Mouse (Mus musculus) CD4-positive, CD25-positive, alpha-beta regulatory T cell, adult 2 months (primary cell): ENCODE results near the gene Ndrg2.
A peak's percentile ranks its signal among the peaks of the same experiment; 100 is the strongest.

Source experiments
- DNase-seq: peaks from one replicate; pipeline ENCODE4 v3.0.0-alpha.2; 2012; ENCODE audit warnings: low read depth, low spot score

The Ndrg2 gene

DNA sequence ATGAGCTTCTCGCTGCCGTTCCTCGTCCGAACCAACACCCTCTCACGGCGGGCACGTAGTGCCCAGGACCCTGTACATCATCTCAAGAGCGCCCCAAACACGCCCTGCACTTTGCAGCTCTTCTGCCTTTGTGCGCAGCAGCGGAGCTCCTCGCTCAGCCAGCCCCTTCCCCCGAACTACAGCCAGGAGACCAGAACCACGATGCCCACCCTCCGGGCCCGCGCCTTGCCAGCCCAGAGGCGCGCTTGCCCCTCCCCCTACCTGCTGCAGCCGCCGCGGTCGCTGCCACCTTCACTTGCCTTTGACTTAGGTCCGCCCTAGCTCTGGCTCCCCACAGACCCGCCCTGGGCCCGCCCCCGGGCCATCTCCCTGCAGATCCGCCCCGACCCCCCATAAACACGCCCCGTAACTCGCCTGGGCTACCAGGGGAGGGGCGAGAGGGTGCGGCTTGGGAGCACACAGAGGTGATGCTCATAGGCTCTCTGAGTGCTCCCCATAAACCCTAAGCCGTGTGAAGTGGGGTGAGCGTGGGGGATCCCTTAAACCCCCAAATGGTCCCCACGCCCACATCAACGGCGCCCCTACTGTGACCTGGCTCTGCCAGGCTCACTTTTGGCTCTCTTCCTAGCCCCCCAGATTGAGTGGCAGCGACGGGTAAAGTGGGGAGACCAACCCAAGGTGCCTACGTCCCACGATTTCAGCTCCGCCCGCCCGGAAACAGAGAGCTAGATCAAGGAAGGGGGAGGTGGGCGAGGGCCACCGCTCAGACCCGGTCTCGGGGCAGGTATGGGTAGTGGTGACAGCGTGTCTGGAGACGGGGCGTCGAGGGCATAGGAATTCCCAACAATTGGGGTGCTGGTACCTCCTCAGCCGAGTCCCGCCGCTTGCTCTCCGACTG lies 647 bp downstream of the Ndrg2 start:
- DNase-seq, result peak; percentile 97

DNA sequence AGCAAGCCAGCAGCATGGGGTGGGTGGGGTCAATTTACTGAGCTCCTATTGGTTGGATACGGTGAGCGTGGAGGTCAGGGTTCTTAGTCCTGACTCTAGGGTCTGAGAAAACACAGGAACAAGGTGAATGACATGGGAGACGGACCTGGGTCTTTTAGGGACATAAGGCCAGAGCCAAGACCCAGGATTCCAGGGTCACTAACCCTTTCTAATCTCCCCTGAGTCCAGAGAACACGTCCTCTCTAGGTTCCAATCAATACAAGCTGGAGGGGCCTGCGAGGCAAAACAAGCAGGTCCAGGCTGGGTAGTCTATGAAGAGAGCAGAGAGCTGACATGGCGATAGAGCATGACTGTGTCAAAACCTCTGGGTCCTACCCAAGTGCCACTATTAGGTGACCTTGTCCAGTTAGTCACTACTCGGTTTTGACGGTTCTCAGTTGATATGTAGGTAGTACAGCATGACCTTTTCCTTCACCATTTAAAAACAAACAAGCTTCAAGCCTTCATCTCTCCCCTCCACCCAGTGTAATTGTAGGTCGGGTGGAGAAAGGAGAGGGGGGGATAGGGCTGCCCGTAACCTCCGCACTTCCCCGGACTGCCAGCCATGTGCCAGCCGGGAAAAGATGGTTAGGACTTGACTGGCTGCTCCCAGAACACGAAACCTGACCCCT lies 1.4 kb downstream of the Ndrg2 start:
- peak; percentile 28 for DNase-seq

DNA sequence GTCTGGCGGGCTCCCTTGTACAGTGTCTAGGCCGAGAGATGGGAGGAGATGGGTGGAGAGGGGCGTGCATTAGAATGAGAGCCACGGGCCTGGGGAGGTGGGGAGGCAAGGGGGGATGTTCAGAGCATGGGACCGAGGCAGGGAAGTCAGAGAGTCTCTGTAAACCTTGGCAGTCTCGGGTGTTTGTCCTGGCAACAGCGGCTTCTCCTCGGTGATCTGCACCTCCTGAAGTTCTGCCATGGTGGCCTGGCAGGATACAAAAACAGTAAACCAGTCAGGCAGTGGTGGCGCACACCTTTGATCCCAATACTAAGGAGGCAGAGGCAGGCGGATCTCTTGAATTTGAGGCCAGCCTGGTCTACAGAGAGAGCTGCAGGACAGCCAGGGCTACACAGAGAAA lies 2.7 kb downstream of the Ndrg2 start:
- DNase-seq, result no peak

DNA sequence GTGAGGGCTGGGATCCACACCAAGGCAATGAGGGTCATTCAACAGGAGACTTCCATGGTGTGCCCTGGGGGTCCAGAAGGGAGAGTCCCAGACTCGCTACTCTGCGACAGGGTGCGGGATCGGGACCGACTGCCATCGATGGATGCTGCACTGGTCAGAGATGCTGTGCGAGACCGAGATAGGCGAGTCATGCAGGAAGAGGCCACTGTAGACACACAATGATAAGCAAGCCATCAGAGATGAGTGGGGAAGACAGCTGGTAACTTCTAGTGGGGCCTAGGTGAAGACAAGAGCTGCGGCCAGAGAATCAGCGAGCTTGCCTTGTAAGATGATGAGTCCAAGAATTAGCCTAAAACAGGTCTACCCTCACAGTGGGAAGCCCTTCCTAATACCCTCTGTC lies 7.9 kb downstream of the Ndrg2 start:
- DNase-seq, result no peak

DNA sequence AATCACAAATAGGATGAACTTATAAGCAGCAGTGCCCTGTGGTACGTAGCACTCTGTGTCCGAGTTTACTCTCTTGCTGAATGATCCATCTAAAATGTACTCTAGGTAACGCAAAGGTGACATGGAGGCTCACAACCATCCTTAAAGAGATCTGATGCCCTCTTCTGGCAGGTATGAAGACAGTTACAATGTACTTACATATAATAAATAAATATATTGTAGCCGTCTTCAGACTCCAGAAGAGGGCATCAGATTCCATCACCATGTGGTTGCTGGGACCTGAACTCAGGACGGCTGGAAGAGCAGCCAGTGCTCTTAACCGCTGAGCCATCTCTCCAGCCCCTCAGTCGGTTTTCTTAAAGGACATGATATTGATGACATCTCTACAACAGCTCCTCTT lies 9.3 kb downstream of the Ndrg2 start:
- peak; percentile 62 for DNase-seq

DNA sequence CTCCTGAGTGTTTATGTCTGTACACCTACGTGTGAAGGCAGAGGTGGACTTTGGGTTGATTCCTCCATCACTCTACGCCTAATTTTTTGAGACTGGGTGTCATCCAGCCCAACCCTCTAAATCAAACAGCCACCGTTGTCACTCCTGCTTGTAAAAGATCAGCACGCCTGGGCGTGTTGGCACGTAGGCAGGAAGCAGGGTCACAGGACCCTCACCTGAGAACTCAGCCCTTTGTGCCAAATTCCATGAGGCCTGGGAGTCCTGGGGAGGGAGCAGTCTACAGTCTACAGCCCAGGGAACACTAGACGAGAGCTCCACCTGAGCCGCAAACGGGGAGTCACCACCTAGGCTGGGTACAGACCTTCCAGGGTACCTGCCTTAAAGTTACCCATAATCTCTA lies 10.2 kb downstream of the Ndrg2 start:
- DNase-seq, result no peak

DNA sequence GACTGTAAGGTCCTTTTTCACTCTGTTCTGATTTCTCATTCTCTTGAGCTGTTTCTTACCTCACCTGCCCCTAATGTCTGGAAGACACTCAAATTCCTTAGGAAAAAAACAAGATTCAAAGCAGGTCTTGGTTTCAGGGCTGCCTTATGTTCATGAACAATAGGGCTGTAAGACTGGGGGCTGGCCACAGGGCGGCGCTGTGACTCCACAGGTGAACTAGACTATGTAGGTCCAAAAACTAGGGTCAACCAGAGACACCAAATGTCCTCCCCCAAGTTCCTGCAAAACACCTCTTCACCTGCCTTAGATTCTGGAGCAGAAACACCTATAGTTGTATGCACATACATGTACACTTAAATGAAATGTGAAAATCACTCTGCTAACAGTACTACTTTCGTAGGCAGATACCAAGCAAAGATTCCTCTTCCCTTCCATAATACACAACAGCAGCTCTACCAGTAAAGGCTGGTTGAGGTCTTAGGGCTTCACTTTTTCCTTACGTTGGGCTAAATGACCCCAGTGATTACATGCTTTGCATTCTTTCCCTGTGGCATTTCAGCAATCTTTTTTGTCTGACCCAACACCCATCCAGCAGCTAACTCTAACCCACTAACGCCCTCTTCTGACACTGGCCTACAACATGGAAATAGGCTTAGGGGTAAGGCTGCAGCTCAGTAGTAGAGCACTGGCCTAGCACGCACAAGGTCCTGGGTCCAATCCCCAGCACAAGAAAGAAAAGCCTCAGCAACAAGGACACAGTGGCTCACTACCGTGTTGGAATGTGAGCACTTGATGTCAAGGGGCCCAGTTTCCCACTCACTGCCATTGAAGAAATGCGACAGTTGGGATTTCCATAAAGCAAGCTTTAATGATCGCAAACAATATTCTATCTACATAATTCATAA lies 10.9 kb downstream of the Ndrg2 start:
- DNase-seq, result peak; percentile 85

DNA sequence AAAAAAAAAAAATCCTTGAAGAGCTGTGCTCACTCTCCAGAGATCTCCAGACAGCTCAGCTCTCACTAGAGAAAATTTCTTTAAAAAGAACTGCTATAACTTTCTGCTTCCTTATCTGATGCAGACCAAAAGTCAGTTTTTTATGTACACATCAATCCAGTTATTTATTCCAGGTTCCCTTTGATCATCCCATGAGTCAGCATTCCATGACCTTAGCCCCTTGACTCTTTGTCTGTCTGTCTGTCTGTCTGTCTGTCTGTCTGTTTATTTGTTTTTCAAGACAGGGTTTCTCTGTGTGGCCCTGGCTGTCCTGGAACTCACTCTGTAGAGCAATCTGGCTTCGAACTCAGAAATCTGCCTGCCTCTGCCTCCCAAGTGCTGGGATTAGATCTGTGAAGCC lies 14.6 kb downstream of the Ndrg2 start:
- DNase-seq, result no peak

DNA sequence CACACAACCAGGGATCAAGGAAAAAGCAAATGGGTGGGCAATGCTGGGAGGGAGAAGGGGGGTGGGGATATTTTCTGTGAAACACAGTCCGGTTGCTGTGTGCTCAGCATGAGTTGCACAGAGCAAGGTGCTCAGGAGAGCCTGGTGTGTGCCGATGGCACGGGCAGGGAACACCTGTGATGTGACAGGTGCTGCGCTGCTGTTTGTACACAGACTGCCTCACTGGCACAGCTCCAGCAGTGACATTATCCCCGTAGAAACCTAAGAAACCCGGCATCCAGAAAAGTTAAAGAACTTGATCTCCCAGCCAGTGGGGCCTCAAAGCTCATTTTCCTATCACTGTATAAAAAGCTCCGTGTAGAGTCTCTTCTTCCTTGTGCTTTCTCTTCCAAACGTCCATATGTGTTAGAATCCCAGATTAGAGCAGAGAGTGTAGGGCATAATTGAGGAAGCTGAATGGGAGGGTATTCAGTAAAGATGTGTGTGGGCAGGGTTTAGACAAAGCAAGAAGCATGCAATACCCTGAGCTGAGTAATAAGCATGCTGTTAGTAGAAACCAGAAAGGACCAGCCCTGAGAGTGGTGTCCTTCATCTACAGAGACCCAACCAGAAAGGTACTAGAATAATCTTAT lies 17.3 kb downstream of the Ndrg2 start:
- no peak for DNase-seq

DNA sequence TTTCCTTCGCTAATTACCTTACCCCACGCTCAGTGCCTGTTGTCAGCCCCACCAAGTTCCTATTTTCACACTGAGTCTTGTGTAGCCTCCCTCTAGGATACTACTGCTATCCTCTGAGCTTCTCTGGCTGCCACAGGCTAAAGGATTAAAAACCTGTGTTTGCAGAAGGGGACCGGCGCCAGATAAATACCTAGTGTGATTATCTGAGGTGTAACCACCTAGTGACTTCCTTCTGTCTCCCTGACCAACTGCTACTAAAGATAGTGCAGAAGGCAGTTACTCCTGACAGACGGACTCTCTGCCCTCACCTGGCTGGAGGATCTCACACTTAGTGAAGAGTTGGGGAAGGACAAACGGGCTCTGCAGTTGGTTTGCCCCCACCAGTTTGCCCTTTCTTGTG lies 17.9 kb downstream of the Ndrg2 start:
- no peak for DNase-seq

DNA sequence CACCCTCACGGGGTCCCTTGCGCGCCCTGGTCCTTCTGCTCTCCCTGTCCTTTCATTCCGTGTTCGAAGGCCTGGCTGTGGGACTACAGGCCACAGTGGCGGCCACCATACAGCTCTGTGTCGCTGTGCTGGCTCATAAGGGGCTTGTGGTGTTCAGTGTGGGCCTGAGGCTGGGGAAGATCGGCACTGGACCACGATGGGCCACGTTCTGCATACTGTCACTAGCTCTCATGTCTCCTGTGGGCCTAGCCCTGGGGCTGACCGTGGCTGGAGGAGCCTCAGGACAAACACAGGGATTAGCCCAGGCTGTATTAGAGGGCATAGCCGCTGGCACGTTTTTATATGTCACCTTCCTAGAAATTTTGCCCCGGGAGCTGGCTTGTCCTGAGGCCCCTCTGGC lies 18.9 kb downstream of the Ndrg2 start:
- no peak for DNase-seq

DNA sequence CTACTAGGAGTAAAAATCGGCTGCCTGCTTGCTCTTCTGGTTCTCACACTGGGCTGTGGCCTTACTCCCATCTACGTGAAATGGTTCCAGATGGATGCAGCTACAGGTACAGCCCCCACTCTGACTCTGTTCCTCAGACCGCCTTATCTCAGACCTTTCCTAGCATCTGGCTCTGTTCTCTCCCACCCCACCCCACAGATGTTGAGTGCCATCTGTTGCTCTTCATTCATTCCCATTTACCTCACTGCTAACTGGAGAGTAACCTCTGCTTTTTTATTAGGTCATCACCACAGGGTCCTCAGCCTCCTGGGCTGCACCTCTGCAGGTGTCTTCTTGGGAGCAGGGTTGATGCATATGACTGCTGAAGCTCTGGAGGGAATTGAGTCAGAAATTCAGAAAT lies 20.1 kb downstream of the Ndrg2 start:
- no peak for DNase-seq

DNA sequence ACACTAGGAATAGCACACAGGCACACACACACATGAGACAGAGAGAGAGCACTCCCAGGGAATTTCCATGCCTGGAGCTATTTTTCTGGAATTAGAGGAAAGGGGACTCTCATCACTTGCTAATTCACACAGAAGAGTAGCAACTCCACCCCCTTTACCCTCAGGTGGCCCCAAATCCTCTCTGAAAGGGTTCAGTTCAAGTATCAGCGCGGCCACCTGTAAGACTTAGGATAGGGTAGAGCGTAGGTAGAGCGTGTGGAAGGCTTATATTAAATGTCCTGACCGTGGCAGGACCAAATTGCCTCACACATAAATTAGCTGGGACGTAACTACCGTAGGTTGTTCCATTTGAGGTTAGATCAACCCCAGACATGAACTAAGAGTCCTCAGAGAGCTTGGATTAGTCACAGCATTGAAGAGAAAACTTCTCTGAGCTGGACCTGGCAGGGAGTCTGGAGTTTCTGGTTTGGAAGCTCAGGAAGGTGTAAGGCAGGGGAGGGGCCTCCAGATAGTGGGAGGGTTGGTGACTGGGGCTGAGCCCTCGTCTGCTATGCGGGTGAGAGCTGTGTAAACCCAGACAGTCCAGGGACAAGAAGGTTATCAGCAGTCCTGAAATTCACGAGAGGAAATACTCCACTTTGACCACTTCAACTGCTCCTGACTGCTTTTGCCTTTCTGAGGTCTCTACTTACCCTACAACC lies 20.7 kb downstream of the Ndrg2 start:
- DNase-seq, result peak; percentile 23

DNA sequence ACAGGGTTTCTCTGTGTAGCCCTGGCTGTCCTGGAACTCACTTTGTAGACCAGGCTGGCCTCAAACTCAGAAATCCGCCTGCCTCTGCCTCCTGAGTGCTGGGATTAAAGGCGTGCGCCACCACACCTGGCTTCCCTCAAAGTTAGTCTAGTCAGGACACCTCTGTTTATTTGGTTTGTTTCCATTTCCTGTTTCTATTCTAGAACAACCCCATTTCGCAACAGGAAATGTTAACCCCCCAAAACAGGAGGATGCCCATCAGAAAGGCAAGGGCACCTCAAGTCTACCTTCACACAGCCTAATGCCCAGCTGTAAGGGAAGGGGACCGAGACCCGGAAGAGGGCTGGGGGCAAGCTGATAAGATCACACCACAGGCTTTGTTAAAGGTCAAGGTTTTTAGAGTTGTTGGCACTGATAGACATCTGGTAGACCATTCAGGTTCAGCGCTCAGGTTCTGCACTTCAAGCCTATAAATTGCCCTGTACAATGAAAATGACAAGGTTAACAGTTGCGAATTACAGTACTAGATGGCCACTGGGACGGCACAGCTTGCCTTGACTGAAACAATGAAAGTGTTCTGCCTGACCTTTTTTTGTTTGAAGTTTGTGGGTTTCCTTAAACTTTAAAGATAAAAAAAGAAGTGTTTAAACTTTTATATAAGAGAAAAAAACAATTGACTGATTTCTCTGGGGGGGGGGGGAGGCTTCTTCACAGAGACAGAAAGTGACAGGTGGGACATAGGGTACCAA lies 21.6 kb downstream of the Ndrg2 start, which contains the start of gene Slc39a2:
TSS of gene Slc39a2 (plus strand) at position 699 of the 749 bp plus-strand sequence.
- peak; percentile 54 for DNase-seq

DNA sequence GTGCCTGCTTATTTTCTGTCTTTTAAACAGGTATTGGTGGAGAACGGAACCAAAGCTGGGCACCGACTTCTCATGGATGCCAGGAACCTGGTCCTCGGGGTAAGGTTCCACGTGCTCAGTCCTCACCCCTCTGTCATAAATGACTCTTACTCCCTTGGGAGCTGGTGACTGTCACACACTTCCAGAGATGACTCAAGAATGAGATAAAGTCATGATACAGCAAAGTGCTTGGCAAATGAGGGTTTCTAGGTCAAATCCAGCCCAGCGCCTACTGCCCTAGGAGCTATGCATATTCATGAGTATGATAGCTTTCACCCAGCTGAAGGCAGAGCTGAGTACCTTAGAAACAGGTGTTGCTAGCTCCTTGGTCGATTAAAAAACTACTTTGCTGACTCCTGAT lies 24.1 kb downstream of the Ndrg2 start:
- no peak for DNase-seq

DNA sequence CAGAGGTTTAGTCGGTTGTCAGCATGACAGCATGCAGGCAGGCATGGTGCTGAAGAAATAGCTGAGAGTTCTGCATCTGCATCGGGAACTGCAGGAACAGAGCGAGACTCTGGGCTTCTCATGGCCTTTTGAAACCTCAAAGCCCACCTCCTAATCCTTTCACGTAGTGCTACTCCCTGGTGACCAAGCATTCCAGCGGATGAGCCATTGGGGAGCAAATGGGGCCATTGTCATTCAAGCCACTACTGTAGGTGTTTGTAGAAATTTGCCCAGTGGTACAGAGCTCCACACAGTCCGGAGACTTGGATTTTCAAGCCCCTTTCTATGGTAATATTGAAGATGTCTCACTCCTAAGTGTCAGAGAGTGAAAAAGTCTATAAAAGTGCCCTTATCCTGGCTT lies 27.9 kb downstream of the Ndrg2 start:
- DNase-seq, result no peak

DNA sequence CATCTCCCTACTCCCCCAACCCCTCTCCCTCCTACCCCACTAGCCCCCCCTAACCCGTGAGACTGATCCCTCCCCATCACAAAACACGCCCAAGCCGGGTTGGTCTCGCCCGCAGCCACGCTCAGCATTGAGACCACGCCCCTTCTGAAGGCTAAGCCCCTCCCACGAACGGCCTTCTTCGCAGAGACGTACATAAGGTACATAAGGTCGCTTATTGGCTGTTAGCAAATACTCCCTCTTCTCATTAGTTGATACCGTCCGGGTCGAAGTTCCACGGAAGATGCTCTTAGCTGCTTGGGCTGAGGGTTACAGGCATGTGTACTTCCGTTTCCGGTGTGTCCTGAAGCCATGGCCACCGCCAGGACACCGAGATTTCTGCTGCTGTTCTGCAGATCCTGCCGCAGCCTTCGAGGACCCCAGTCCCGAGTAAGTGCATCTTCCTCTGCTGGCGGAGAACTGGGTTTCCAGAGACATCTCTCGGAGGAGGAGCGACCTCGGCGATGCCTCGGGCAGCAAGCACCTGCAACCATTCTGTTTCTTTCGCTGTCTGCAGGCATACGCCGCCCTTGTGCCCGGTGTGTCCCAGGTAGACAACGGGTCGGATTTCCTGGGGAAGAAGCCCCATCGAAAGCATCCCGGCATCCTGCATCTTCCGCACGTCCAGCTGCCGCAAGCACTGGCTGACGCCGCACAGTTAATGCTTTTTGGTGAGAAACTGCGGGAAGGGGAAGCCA lies 29.2 kb downstream of the Ndrg2 start, which contains the start of gene Mettl17:
TSS of gene Mettl17 (plus strand) at position 245 of the 734 bp plus-strand sequence.
- DNase-seq, result peak; percentile 99

DNA sequence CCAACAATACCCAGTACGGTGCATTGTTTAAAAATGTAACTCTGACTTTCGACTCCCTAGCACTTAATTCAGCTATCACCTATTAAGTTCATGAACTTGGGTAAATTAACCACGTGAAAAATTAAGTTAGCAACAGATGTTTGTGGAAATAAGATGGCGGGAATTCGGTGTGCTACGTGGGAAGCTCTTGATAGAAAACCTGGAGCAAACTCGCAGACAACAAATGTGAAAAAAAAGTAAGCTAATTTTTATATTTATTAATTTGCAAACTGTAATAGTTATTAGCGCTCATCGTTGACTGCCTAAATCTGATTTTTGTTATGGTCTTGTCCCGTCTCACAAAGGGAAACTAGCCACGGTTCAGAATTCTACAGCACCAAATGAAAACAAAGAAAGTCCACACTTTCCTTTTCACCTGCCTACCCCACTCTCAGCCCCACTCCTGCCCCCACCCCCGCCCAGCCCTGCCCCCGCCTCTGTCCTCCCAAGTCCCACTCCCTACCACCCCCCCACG lies 29.9 kb downstream of the Ndrg2 start:
- no peak for DNase-seq

DNA sequence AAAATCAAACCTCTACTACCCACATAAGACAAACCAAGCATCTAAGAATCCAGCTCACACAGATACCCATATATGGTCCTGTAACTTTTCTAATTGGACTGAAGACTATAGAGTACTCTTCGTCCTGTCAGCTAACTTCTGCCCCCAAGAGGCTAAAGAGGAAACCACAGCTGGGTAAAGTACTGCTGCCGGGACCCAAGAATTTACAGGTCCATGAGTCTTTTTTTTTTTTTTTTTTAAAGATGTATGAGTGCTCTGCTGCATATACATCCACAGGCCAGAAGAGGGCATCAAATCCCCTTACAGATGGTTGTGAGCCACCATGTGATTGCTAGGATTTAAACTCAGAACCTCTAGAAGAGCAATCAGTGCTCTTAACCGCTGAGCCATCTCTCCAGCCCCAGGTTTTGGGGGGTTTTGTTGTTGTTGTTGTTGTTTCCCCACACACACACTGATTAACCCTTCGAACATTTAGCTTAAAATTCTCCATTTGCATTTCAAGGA lies 30.4 kb downstream of the Ndrg2 start:
- peak; percentile 93 for DNase-seq
